Mouse (Mus musculus): Measurements from ENCODE around the gene Slc25a13. TPM values are rescaled to one million over a fixed set of nuclear protein-coding genes. Genes with fewer than 3 reads are reported as not detected.
A peak's percentile ranks its signal among the peaks of the same experiment; 100 is the strongest.

Slc25a13 gene
- 1 to 10 TPM; 4.6 to 7.8 TPM for total RNA-seq (2021)
- long read RNA-seq, experiment 1, partial matches to known transcripts: 0 of 2 reads
- long read RNA-seq, experiment 1, other reads (novel, unspliced or antisense): 2 of 2 reads
- long read RNA-seq, experiment 2, transcript Slc25a13-201 (18 exons, 3,067 nt): major isoform, 5 of 25 reads
- long read RNA-seq, experiment 2, partial matches to known transcripts: 5 of 25 reads
- long read RNA-seq, experiment 2, other reads (novel, unspliced or antisense): 15 of 25 reads

GRCm38 (mm10) chr6:6216507-6217285 is at the start of gene Slc25a13:
TSS of gene Slc25a13 (minus strand) at chr6:6217173.
- DNase-seq (ENCODE audit: low spot score in 2 of 2): peak; percentile 67 to 68

- DNase-seq (ENCODE audit: low spot score in 2 of 2): no peak
Observed at GRCm38 (mm10) chr6:6265761-6266160, 48.8 kb upstream of the Slc25a13 start.

DNA sequence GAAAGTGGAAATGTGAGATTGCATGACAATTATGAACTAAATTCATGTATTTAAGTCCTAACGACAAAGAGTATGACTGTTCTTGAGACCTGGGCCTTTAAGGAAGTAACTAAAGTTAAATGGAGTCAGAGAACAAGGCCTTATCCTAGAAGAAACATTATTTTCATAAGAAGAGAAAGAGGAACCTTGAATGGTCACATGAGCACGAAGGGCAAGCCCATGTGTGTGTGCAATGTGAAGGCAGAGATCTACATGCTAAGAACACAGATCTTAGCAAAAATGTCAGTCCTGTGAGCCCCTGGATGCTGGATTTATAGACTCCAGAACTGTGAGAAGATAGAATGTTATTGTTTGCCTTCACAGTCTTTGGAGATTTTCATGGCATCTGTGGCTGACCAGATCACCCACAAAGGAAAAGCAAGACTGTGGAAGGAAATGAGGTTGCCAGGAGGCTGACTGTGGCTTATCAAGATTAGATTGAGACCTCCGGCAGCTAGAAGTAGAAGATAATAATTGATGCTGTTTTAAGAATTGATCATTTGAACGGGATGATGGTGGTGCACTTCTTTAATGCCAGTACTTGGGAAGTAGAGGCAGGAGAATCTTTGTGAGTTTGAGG is 46.4 kb upstream of the Slc25a13 start:
- no peak for DNase-seq (ENCODE audit: low spot score in 2 of 2)

DNA sequence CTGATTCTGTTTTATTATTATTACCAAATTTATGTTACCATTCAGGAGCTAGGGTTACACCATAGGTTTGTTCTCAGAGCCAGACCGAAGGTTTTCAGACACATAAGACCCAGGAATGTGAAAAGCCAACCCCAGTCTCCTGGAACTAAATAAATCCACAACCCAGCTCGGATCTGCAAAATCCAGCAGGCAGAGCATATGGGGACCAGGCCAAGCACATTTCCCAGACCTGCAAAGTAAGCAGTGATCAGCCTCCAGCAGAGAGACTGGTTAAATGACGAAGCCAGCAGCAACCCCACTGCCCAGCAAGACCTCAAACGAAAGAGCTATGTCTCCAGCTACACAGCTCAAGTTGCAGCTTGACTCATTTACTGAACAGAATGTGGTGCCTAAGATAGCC is 43.9 kb upstream of the Slc25a13 start:
- DNase-seq (ENCODE audit: low spot score in 2 of 2): no peak

- DNase-seq (ENCODE audit: low spot score in 2 of 2): no peak
Observed at GRCm38 (mm10) chr6:6248500-6248899, 31.5 kb upstream of the Slc25a13 start.

DNA sequence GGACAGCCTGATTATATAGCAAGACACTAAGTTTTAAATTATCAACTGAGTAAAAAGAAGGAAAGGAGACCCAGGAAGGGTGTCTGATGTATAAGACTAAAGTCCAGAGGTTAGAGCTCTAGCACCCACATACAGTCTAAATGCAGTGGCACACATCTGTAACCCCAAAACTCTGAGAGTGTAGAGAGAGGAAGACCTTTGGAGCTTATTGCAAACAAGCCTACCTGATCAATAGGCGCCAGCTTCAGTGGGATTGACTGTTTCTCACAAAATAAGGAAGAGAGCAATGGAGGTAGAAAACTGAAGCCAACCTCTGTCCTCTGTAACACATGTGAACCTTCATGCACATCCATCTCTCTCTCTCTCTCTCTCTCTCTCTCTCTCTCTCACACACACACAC is 26.9 kb upstream of the Slc25a13 start:
- DNase-seq (ENCODE audit: low spot score in 2 of 2): no peak

DNA sequence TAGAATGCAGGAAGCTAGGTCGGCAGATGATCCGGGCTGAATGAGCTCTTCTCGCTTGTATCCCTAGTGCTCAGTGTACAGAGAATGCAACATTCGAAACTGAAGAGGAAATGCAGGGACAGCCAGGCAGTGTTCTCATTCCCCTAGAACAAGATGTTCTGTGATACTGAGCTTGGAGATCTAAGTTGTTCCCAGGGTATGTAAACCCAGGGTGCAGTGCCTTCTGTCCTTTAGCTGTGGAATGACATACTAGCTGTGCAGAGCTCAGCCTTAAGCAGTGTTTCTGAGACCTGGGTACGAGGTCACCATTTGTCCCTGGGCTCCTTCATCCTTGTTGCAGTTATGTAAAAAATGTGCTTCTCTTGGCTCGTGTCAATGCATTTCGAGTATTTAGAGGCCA is 25.1 kb upstream of the Slc25a13 start:
- no peak for DNase-seq (ENCODE audit: low spot score in 2 of 2)

DNA sequence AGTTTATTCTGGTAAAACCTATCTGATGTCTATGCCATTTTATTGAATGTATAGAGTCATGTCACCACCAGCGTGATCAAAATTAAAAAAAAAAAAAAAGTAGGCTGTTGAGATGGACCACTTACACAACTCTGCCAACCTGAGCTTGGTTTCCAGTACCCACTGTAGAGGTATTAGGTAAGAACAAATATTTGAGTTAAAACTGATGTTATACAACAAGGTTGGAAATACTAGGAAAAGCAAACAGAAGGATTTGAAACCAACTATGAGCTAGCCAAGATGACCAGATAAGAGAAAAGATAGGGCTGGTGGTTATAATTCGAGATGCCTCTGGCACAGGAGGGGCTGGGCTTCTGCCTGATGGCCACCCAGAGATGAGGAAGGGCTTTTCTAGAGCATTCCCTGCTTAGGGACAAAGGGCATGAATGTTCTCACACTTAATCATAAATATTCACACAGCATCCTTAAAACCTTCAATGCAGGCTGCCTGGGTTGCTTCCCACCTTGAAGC is 19.9 kb upstream of the Slc25a13 start:
- no peak for DNase-seq (ENCODE audit: low spot score in 2 of 2)

DNA sequence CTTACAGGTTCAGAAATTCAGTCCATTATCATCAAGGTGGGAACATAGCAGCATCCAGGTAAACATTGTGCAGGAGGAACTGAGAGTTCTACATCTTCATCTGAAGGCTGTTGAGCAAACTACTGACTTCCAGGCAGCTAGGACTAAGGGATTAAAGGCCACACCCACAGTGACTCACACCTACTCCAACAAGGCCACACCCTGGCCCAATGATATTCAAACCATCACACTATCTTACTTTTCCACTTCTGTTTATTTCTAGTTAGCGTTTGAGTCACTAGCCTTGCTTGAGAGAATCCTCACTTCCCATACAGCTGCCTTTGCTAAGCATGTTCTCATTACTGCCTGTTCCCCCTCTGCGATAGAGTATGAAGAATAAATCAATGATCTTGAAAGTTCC is 13.3 kb upstream of the Slc25a13 start:
- no peak for DNase-seq (ENCODE audit: low spot score in 2 of 2)

DNA sequence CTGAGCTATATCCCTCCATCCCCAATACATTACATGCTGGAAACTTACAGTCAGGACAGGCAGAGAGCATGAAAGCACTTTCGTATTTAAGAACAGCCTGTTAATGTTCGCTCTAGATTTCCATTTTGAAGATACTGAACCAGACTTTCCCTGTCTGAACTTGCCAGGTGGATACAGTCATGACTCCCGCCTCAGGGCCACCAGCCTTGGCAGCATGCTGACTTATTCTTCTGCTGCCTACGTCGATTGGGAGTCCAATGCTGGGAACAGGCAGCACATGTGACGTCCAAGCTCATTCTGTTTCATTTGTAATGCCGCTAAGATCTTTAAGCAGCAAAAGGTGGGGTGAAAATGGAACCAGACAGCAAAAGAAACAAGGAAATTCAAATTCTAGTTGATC is 5.7 kb upstream of the Slc25a13 start:
- DNase-seq (ENCODE audit: low spot score in 2 of 2): no peak

- no peak for DNase-seq (ENCODE audit: low spot score in 2 of 2)
Observed at GRCm38 (mm10) chr6:6220574-6220973, 3.6 kb upstream of the Slc25a13 start.

DNA sequence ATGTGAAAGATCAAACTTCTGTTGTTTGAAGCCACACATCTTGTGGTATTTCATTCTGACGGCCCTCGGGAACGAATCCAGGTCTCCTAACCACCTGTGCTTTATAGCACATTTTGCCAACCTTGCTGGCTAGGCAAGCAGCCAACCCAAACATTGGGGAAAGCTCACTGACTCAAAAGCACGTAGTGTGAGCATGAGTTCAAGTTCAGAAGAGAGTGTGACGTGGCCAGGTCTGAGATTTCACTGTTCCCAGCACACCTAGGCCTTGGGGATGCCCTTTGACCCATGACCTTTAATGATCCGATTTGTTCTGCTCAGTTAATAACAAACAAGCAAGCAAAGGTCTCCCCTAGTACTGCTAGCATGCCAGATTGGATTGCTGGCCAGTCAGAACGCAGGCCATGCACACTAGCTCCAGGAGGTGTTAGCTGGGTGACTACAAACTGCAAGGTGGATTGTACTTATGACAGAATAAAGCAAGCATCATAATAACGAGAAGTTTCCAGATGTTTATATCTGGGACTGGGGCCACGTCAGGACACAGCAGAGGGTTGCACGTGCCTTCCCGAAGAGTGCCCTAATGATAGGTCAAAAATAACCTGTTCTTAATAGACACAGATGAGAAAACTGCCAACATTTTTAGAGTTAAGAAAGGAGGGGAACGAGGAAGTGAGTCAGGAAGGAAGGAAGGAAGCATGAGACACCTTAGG is 2.8 kb upstream of the Slc25a13 start:
- no peak for DNase-seq (ENCODE audit: low spot score in 2 of 2)

DNA sequence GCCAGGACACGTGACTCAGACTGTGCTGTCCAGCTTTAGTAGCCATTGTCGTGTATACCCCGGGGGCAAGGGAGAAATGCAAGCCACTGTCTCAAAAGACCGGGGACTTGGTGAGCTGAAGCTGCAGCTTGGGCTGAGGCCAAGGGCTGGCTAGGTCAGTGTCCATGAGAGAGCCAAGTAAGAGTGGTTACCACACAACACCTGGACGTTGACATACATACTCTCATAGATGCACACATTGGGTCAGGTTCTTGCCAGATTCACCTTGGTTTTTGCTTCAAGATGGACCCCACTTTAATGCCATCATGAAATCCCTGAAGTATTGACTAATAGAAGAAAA is 283 bp upstream of the Slc25a13 start:
- DNase-seq (ENCODE audit: low spot score in 2 of 2): no peak

DNA sequence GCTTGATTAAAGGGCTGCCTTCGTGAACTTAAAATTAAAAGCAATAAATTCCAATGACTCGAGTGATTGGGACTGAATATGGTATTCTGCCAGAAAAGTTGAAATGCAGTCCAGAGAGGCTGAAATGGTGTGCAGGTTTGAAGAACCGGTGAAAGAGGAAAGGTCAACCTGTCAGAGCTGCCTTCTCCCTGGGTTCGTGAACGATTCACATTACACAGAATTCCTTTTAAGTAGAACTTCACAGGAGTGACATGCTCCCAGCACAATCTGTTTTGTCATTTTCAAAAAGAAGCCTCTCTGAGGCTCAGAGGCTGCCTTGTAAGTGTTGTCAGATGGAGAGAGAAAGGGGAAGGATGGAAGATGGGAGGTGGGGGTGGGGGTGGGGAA is 860 bp downstream of the Slc25a13 start:
- DNase-seq (ENCODE audit: low spot score in 2 of 2): no peak

DNA sequence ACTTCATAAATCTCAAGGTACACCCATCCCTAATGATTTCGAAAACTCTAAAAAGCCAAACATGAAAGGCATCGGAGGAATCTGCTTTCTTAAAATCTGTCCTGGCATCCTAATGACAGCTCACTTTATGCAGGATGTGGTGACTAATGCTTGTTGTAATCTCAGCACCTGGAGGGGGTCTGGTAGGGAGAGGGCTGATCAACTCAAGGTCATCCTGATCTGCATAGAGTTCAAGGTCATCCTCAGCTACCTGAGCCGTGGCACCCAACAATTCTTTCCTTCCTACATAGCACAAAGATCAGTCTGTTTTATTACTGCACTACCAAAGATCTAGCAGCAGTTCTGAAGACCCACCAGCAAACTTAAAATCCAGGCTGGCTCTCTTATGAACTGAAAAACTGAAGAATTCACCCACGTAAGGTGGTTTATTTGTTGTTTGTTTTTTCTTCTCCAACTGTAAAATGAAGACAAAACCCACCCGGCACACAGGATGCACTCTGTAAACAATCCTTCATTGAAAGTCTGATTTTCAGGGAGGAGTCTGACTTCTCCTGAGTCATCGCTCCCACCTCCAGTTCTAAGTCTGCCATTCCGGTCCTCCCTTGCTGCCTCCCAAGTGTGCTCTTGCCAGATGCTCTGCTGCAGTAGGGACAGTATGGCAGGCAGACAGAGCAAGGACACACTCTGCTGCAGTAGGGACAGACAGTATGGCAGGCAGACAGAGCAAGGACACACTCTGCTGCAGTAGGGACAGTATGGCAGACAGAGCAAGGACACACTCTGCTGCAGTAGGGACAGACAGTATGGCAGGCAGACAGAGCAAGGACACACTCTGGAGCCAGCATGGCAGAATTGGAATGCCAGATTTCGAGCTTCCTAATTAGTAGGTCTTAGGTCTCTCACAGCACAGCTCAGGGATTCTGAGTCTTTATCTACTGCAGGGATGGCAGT is 4.3 kb downstream of the Slc25a13 start:
- no peak for DNase-seq (ENCODE audit: low spot score in 2 of 2)

DNA sequence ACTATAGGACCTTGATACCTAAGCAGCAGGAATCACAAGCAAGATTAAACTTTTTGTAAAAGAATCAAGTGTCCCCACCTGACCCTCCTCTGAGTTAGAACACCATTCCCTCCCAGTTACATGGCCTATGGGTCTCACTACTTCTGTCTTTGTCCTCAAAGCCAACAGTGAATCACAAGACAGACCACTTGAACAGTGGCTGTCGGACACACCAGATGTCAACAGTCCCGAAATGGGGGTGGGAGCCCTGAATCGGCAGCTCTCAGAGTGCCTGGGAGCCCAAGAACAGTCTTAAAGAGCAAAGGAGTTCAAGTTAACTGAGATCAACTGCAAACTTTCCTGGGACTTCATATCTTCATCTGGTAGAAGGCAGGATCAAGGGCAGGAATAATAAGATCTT is 5.0 kb downstream of the Slc25a13 start:
- no peak for DNase-seq (ENCODE audit: low spot score in 2 of 2)

DNA sequence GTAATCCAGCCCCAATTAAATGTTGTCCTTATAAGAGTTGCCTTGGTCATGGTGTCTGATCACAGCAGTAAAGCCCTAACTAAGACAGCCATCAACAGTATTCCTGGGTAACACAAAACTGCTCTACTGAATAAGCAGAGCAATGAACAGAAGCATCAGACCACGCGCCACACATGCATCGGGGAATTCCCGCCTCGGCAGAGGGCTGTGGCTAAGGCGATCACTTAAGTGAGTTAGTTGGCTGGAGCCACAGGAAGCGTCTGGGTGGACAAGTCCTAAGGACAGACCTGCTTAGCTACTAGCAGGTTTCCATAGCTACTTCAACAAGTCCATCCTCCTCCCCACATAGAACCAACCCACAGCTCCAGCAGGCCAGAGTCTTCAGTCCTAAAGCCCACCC is 6.3 kb downstream of the Slc25a13 start:
- DNase-seq (ENCODE audit: low spot score in 2 of 2): no peak

- DNase-seq (ENCODE audit: low spot score in 2 of 2): no peak
Observed at GRCm38 (mm10) chr6:6208351-6209059, 8.5 kb downstream of the Slc25a13 start.

DNA sequence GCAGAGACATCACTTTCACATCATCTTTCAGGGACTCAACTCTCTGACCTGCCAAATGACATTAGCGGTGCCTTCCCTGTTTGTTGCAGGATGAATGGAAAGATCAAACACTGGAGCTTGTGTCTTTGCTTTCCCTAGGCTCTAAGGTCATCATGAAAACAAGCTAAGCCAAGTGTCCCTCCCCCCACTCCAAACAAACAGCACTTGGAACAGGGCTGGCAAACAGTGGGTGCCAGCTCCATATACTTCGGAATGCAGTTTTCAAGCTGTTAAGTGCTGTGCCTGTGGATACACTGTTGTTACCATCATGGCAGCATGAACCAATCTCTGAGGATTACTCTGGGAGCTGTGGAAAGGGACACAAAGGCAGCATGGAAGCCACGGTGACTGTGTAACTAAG is 9.1 kb downstream of the Slc25a13 start:
- DNase-seq (ENCODE audit: low spot score in 2 of 2): no peak

DNA sequence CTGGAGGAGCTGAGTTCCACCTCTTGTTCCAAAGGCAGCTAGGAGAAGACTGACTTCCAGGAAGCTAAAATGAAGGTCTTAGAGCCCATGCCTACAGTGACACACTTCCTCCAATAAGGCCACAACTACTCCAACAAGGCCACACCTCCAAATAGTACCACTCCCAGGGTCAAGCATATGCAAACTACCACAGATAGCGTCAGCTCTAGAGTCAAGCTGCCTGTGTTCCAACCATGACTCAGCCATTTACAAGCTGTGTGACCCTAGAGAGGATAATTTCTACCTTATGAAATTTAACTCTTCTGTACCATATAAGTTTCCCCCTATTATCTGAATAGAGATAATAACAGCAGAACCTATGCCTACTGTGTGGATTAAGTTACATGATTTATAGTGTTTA is 9.6 kb downstream of the Slc25a13 start:
- DNase-seq (ENCODE audit: low spot score in 2 of 2): no peak
